Mouse (Mus musculus): Measurements from ENCODE around the gene Nup93.

DNA sequence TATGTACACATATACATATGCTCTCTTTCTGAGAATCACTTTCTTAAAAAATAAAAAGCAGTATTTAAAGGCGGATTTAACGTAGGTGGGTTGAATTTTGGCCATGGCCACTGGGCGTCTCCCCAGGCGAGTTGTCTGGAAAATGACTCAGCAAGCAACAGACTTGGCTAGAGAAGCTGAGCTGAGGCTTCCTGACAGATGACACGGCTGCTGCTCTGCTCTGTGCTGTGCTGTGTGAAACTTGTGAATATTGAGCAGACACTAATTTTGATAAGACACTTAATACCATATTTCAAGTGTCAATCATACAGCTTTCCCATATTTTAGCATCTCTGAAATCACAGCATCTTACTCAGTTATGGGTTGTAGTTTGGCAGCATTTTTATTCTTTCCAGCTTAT is 76.2 kb downstream of the Nup93 start:
- no peak for TF ChIP-seq GATA1 (IDR thresholded peaks at IDR 0.05; ENCODE audit: borderline replicate concordance, low read length)
- no peak for TF ChIP-seq FLI1 (IDR thresholded peaks at IDR 0.05; ENCODE audit: low read length)

Measured in megakaryocyte, embryonic 14.5 days (primary cell).